In genomic region chr8:107031577-107032090, GRCm38 (mm10) we compare ENCODE assay signal across 9 mouse cellular contexts. TPM values are rescaled to one million over a fixed set of nuclear protein-coding genes. Genes with fewer than 3 reads are reported as not detected.
DNase-seq lines count a peak whose midpoint lies in the region; ATAC-seq and TF ChIP-seq lines count a peak whose summit lies in the region.
"Had no signal": no experiment of that assay in that cellular context is flagged by ENCODE, and none has a peak within 500 bp of the region (broad histone marks: within the 10 kb centered on the region; RNA-seq: fewer than 3 reads in every experiment).

No protein-coding gene starts in this region.

- peak overlapping the region; percentile 88 for H3K4me2 ChIP-seq in heart, embryonic 14.5 days (ENCODE audit: low read length)
- H3K4me2 ChIP-seq in limb, embryonic 14.5 days (replicated peaks; ENCODE audit: low read depth, low read length, severe bottlenecking) = peak overlapping the region; percentile 71
- H3K4me2 ChIP-seq in neural tube, embryonic 15.5 days = peak overlapping the region; percentile 64

- TF ChIP-seq CTCF in ES-Bruce4 (IDR thresholded peaks at IDR 0.05; ENCODE audit: low read depth, low read length) = no peak

- 0% methylated on average over 36 of the region's 40 CpGs for WGBS in heart, embryonic 14.5 days
- WGBS in limb, embryonic 14.5 days = under 1% methylated on average over 33 of the region's 40 CpGs
- WGBS in neural tube, embryonic 15.5 days = under 1% methylated on average over 35 of the region's 40 CpGs

- DNase-seq in heart, postnatal 25 days (ENCODE audit: low spot score) = no peak
- DNase-seq in limb, embryonic 14.5 days (ENCODE audit: low spot score) = no peak
- DNase-seq in adrenal gland, adult (ENCODE audit: inconsistent age in 2 of 2, low spot score in 1 of 2) = no peak
- no peak for DNase-seq in kidney, postnatal 4 days

- H3K4me1 ChIP-seq in heart, embryonic 14.5 days (ENCODE audit: control insufficient read depth in 2 of 2, insufficient read depth in 2 of 2, low read length in 2 of 2) = peaks cover 4 to 17% of the 10 kb centered on the region in 2 experiments
- H3K4me1 ChIP-seq in ES-Bruce4 (ENCODE audit: control insufficient read depth, insufficient read depth, low read length) = peaks cover 2% of the 10 kb centered on the region
- H3K4me1 ChIP-seq in limb, embryonic 14.5 days (ENCODE audit: control insufficient read depth, insufficient read depth, low read length) = peaks cover 7% of the 10 kb centered on the region
- peaks cover 23% of the 10 kb centered on the region for H3K4me1 ChIP-seq in neural tube, embryonic 15.5 days

- peaks cover 9% of the 10 kb centered on the region; the same call in 1 of the 2 replicates for H3K36me3 ChIP-seq in heart, embryonic 14.5 days (ENCODE audit: control insufficient read depth, insufficient read depth, low read length)
- H3K36me3 ChIP-seq in ES-Bruce4 (ENCODE audit: control insufficient read depth, insufficient read depth, low read length, poor library complexity, severe bottlenecking) = no peaks in the 10 kb centered on the region
- peaks cover 10% of the 10 kb centered on the region; the same call in 1 of the 2 replicates for H3K36me3 ChIP-seq in limb, embryonic 14.5 days (ENCODE audit: control insufficient read depth, insufficient read depth, low read length)
- H3K36me3 ChIP-seq in neural tube, embryonic 15.5 days = peaks cover under 1% of the 10 kb centered on the region; the same call in 1 of the 2 replicates

- H3K27me3 ChIP-seq in heart, embryonic 14.5 days (ENCODE audit: control insufficient read depth, insufficient read depth, low read length) = no peaks in the 10 kb centered on the region
- H3K27me3 ChIP-seq in ES-Bruce4 (ENCODE audit: control insufficient read depth, insufficient read depth, low read length, poor library complexity, severe bottlenecking) = no peaks in the 10 kb centered on the region
- no peaks in the 10 kb centered on the region for H3K27me3 ChIP-seq in limb, embryonic 14.5 days (ENCODE audit: control insufficient read depth, insufficient read depth, low read length)
- H3K27me3 ChIP-seq in neural tube, embryonic 15.5 days (replicated peaks) = no peaks in the 10 kb centered on the region

- peak overlapping the region; percentile 83 for H3K27ac ChIP-seq in heart, embryonic 14.5 days (replicated peaks in 1 of 2; ENCODE audit: control insufficient read depth in 1 of 2, insufficient read depth in 1 of 2, low read depth in 2 of 2, low read length in 2 of 2)
- H3K27ac ChIP-seq in ES-Bruce4 (ENCODE audit: insufficient read depth, low read length) = no peak overlapping the region
- H3K27ac ChIP-seq in limb, embryonic 14.5 days (replicated peaks; ENCODE audit: low read depth, low read length) = peak overlapping the region; percentile 61; the same call in 1 of the 2 replicates
- H3K27ac ChIP-seq in neural tube, embryonic 15.5 days (replicated peaks) = peak overlapping the region; percentile 86

- ATAC-seq in heart, embryonic 14.5 days (ENCODE audit: insufficient number of reproducible peaks, insufficient read depth, low FRiP score, low read depth) = no peak
- peak; percentile 13 for ATAC-seq in erythroblast, adult 5-6 weeks (replicated peaks; ENCODE audit: low FRiP score, poor library complexity, severe bottlenecking)
- no peak for ATAC-seq in limb, embryonic 14.5 days (ENCODE audit: low FRiP score, low read depth)
- peak; percentile 37; the same call in 1 of the 2 replicates for ATAC-seq in neural tube, embryonic 15.5 days (ENCODE audit: low FRiP score)

- no peak for TF ChIP-seq EP300 in ES-Bruce4 (IDR thresholded peaks at IDR 0.05; ENCODE audit: insufficient read depth, low read depth, low read length)

- no peak for TF ChIP-seq POLR2A in ES-Bruce4 (IDR thresholded peaks at IDR 0.05; ENCODE audit: insufficient read depth, low read length)
- no peak for TF ChIP-seq POLR2A in limb, embryonic 14.5 days (IDR thresholded peaks at IDR 0.05; ENCODE audit: borderline replicate concordance, extremely low read depth, insufficient read depth, insufficient read length)

- intact Hi-C loops in heart, postnatal 25 days (cut with DNase I) = loop anchor here (1.0 to 2.0 kb wide), 3 partner anchors 13 to 25 kb away; partner anchors contain the start of genes Cog8, Nip7 and Pdf

- H3K4me3 ChIP-seq in heart, embryonic 14.5 days (ENCODE audit: control insufficient read depth in 1 of 2, insufficient read depth in 1 of 2, low read depth in 1 of 2, low read length in 2 of 2) = peak overlapping the region; percentile 93 to 99
- peak overlapping the region; percentile 85 for H3K4me3 ChIP-seq in ES-Bruce4 (ENCODE audit: low read depth, low read length)
- H3K4me3 ChIP-seq in limb, embryonic 14.5 days (replicated peaks; ENCODE audit: low read length) = peak overlapping the region; percentile 99
- H3K4me3 ChIP-seq in neural tube, embryonic 15.5 days (replicated peaks) = peak overlapping the region; percentile 91

- no peaks in the 10 kb centered on the region for H3K9me3 ChIP-seq in heart, embryonic 14.5 days (ENCODE audit: control insufficient read depth, low read length)
- H3K9me3 ChIP-seq in ES-Bruce4 (replicated peaks; ENCODE audit: control insufficient read depth, insufficient read depth, low read length, poor library complexity, severe bottlenecking) = no peaks in the 10 kb centered on the region
- H3K9me3 ChIP-seq in limb, embryonic 14.5 days (ENCODE audit: control insufficient read depth, low read length) = no peaks in the 10 kb centered on the region
- H3K9me3 ChIP-seq in neural tube, embryonic 15.5 days (replicated peaks) = no peaks in the 10 kb centered on the region

- H3K9ac ChIP-seq in heart, embryonic 14.5 days (ENCODE audit: low read length) = peak overlapping the region; percentile 96
- peak overlapping the region; percentile 77 for H3K9ac ChIP-seq in ES-Bruce4 (ENCODE audit: low read depth, poor library complexity, severe bottlenecking)
- peak overlapping the region; percentile 92 for H3K9ac ChIP-seq in limb, embryonic 14.5 days (ENCODE audit: low read depth, low read length, severe bottlenecking)
- peak overlapping the region; percentile 80 for H3K9ac ChIP-seq in neural tube, embryonic 15.5 days (replicated peaks)

RNA-seq across cellular contexts. Expression of gene Vps4a, which starts 0.6 kb away (rescaled TPM):
- 53.6 and 55.9 TPM in 2 replicates for polyA plus RNA-seq in heart, embryonic 14.5 days (2014; fragmentation: Nextera tagmentation; extraction: Ambion mirVana)
- total RNA-seq in heart, postnatal 25 days (2021) = 10 to 100 TPM; 62.3 to 67.0 TPM
- polyA plus RNA-seq in ES-Bruce4 (2011; ENCODE audit: insufficient read depth, insufficient read length, low read depth, missing spikeins) = 27.4 and 28.1 TPM in 2 replicates
- 10.2 and 12.1 TPM in 2 replicates for total RNA-seq in erythroblast, adult 5-6 weeks (2015; ENCODE audit: low replicate concordance)
- 9.1 and 10.7 TPM in 2 replicates for total RNA-seq in erythroblast, adult 5-6 weeks (2017; ENCODE audit: low replicate concordance)
- 40.2 and 50.8 TPM in 2 replicates for polyA plus RNA-seq in limb, embryonic 14.5 days (2012; rRNA removed)
- polyA plus RNA-seq in limb, embryonic 14.5 days (2014; fragmentation: Nextera tagmentation; extraction: Ambion mirVana) = 75.8 and 82.3 TPM in 2 replicates
- 135 and 155 TPM in 2 replicates for polyA plus RNA-seq in neural tube, embryonic 15.5 days (2015; fragmentation: Nextera tagmentation; extraction: Ambion mirVana)

RNA-seq across cellular contexts. Expression of gene Pdf, which starts 16.8 kb away (rescaled TPM):
- polyA plus RNA-seq in heart, embryonic 14.5 days (2014; fragmentation: Nextera tagmentation; extraction: Ambion mirVana) = 46.1 and 47.4 TPM in 2 replicates
- total RNA-seq in heart, postnatal 25 days (2021) = 10 to 100 TPM; 60.1 to 60.8 TPM
- polyA plus RNA-seq in ES-Bruce4 (2011; ENCODE audit: insufficient read depth, insufficient read length, low read depth, missing spikeins) = 3.3 and 5.7 TPM in 2 replicates
- 4.4 and 7.9 TPM in 2 replicates for total RNA-seq in erythroblast, adult 5-6 weeks (2015; ENCODE audit: low replicate concordance)
- total RNA-seq in erythroblast, adult 5-6 weeks (2017; ENCODE audit: low replicate concordance) = 9.3 and 10.7 TPM in 2 replicates
- 34.6 and 38.7 TPM in 2 replicates for polyA plus RNA-seq in limb, embryonic 14.5 days (2012; rRNA removed)
- 35.7 and 39.2 TPM in 2 replicates for polyA plus RNA-seq in limb, embryonic 14.5 days (2014; fragmentation: Nextera tagmentation; extraction: Ambion mirVana)
- 43.5 and 44.1 TPM in 2 replicates for polyA plus RNA-seq in neural tube, embryonic 15.5 days (2015; fragmentation: Nextera tagmentation; extraction: Ambion mirVana)

RNA-seq across cellular contexts. Expression of gene Cog8, which starts 24.9 kb away (rescaled TPM):
- 26.5 and 27.1 TPM in 2 replicates for polyA plus RNA-seq in heart, embryonic 14.5 days (2014; fragmentation: Nextera tagmentation; extraction: Ambion mirVana)
- 10 to 100 TPM; 18.2 to 19.2 TPM for total RNA-seq in heart, postnatal 25 days (2021)
- 20.0 and 21.4 TPM in 2 replicates for polyA plus RNA-seq in ES-Bruce4 (2011; ENCODE audit: insufficient read depth, insufficient read length, low read depth, missing spikeins)
- total RNA-seq in erythroblast, adult 5-6 weeks (2015; ENCODE audit: low replicate concordance) = 4.2 and 10.7 TPM in 2 replicates
- 3.6 and 8.9 TPM in 2 replicates for total RNA-seq in erythroblast, adult 5-6 weeks (2017; ENCODE audit: low replicate concordance)
- 56.7 and 68.1 TPM in 2 replicates for polyA plus RNA-seq in limb, embryonic 14.5 days (2012; rRNA removed)
- 37.8 and 40.9 TPM in 2 replicates for polyA plus RNA-seq in limb, embryonic 14.5 days (2014; fragmentation: Nextera tagmentation; extraction: Ambion mirVana)
- 42.6 and 44.3 TPM in 2 replicates for polyA plus RNA-seq in neural tube, embryonic 15.5 days (2015; fragmentation: Nextera tagmentation; extraction: Ambion mirVana)

RNA-seq across cellular contexts. Expression of gene Nip7, which starts 25.0 kb away (rescaled TPM):
- 49.1 and 54.4 TPM in 2 replicates for polyA plus RNA-seq in heart, embryonic 14.5 days (2014; fragmentation: Nextera tagmentation; extraction: Ambion mirVana)
- total RNA-seq in heart, postnatal 25 days (2021) = 10 to 100 TPM; 21.1 to 21.2 TPM
- 130 and 156 TPM in 2 replicates for polyA plus RNA-seq in ES-Bruce4 (2011; ENCODE audit: insufficient read depth, insufficient read length, low read depth, missing spikeins)
- total RNA-seq in erythroblast, adult 5-6 weeks (2015; ENCODE audit: low replicate concordance) = 19.4 and 22.5 TPM in 2 replicates
- 5.0 and 8.9 TPM in 2 replicates for total RNA-seq in erythroblast, adult 5-6 weeks (2017; ENCODE audit: low replicate concordance)
- 54.9 and 123 TPM in 2 replicates for polyA plus RNA-seq in limb, embryonic 14.5 days (2012; rRNA removed)
- 99.0 and 103 TPM in 2 replicates for polyA plus RNA-seq in limb, embryonic 14.5 days (2014; fragmentation: Nextera tagmentation; extraction: Ambion mirVana)
- polyA plus RNA-seq in neural tube, embryonic 15.5 days (2015; fragmentation: Nextera tagmentation; extraction: Ambion mirVana) = 59.3 and 72.9 TPM in 2 replicates

RNA-seq across cellular contexts. Expression of gene Tmed6, which starts 33.8 kb away (rescaled TPM):
- not detected in 2 replicates for polyA plus RNA-seq in heart, embryonic 14.5 days (2014; fragmentation: Nextera tagmentation; extraction: Ambion mirVana)
- total RNA-seq in heart, postnatal 25 days (2021) = not detected
- not detected in 2 replicates for polyA plus RNA-seq in ES-Bruce4 (2011; ENCODE audit: insufficient read depth, insufficient read length, low read depth, missing spikeins)
- total RNA-seq in erythroblast, adult 5-6 weeks (2015; ENCODE audit: low replicate concordance) = not detected in 2 replicates
- not detected in 2 replicates for total RNA-seq in erythroblast, adult 5-6 weeks (2017; ENCODE audit: low replicate concordance)
- not detected in 2 replicates for polyA plus RNA-seq in limb, embryonic 14.5 days (2012; rRNA removed)
- not detected in 2 replicates for polyA plus RNA-seq in limb, embryonic 14.5 days (2014; fragmentation: Nextera tagmentation; extraction: Ambion mirVana)
- polyA plus RNA-seq in neural tube, embryonic 15.5 days (2015; fragmentation: Nextera tagmentation; extraction: Ambion mirVana) = 0.64 TPM in 1 of 2 replicates, not detected in the other
- polyA plus RNA-seq: brain, embryonic 14.5 days had no signal

Comparison
In these comparisons a context has a peak if more than half of its experiments do, and no peak if none do; other contexts are left out.
1. ATAC-seq: peak in erythroblast, adult 5-6 weeks (single experiment) and neural tube, embryonic 15.5 days (single experiment); none in heart, embryonic 14.5 days (single experiment) and limb, embryonic 14.5 days (single experiment).
2. Peak in every context shown above with its lines, with median percentiles within 50 percentile points of each other: H3K4me2 ChIP-seq, H3K4me3 ChIP-seq and H3K9ac ChIP-seq.